Mouse (Mus musculus): ENCODE measurements around the gene Pga5.

Gene Pga5

GRCm38 (mm10) chr19:10702125-10702524, 24.3 kb upstream of the Pga5 start:
- DNase-seq (ENCODE audit: low spot score in 2 of 2) = no peak

- no peak for DNase-seq (ENCODE audit: low spot score in 2 of 2)
These were observed 23.3 kb upstream of the Pga5 start for GRCm38 (mm10) chr19:10701013-10701726.

DNA sequence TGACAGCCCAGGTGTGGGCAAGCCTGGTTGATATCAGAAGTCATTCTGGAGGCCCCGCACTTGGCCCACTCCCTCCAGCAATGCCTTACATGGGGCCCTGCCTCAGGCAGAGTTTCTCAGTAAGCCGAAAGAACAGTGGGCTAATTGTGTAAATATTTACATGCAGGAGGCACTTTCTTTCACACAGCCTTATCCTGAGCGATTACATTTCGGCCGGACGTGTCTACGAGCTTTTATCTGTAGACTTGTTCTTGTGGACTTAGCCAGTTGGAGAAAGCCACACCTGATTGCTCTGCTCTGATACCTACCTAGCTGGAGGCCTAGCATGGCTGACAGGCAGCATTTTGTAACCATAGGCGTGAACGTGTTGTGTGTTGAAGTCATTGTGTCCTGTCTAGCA, 22.0 kb upstream of the Pga5 start:
- DNase-seq (ENCODE audit: low spot score in 2 of 2) = no peak

DNA sequence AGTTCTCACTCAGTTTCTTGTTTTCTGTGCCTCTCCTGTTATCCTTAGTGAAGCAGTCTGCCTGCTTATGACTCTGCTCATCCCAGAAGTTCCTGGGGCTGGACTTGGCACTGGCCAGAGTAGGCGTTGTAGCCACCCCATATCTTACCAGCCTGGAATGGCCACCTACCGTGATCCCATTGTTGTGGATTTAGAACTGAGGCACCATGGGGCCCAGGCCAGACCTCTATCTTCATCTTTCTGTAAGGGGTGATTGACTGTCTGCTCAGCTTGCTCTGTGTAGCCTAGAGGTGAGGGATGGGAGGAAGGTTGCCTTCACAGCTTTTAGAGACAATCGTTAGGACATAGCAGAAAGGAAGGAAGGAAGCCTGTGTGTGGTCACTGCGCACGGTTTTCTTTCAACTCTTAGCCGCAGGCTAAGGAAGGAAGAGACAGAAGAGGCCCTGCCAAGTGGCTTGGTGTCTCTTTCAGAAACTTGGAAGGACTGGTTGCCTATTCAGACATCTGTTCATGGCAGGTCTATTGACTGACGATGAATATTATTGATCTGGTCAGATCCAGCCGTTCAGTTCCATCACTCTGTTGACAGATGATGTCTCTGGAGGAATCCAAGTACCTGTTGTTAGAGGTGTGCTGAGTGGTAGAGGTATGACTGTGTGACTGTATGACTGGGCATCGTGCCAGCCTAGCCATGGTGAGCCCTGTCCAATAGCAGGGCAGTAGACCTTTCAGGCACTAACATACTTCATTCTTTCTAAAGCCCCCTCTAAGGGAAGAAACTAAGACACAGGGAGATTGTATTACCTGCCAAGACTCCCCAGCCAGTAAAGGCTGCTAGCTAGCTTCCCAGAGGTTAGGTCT, 20.5 kb upstream of the Pga5 start:
- DNase-seq (ENCODE audit: low spot score in 2 of 2) = no peak

DNA sequence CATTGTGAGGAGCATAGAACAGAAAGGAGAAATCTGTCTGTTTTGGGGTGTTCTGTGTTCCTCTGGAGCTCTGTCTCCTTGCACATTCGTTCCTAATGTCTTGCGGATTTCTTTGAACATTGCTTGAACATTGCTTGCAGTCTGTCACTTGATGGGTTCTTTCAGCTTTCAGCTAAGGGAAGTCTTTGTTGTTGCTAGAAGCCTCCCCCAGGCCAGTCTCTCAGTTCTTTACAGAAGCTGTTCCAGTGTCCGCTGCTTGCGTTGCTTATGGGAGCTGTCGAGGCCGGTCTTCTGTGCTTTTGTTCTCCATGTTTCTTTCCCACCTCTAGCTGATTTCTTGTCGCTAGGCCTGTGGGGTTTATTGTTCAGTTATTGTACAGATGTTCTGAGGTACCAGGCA, 17.9 kb upstream of the Pga5 start:
- no peak for DNase-seq (ENCODE audit: low spot score in 2 of 2)

DNA sequence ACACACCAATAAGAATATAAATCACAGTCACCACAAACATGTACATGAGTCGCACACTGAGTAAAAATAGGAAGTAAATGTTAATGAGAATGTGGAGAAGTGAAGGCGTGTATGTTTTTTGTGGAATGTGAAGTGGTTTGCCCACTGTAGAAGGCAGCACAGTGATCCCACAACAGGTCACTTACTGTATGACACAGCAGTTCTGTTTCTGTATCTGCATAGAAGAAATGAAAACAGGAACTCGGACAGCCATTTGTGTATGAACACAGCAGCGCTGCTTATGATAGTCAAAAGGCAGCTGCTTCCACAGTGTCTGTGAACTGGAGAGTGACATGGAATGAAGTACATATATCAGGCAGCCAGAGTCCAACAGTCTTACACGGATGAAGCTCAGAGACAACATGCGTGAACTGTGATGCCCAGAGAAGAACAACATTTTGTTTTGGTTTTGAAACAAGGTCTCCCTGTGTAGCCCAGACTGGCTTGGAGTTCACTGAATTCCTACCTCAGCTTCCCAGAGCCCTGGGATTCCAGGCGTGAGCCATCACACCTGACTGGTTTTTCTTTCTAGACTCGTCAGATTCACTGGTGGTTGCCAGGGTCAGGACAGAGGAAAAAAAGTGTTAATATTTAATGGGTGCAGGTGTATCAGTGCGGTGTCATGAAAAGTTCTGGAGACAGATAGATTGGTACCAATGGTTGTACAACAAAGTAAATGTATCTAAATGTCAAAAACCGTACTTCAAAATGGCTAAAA, 16.2 kb upstream of the Pga5 start:
- DNase-seq (ENCODE audit: low spot score in 2 of 2) = no peak

- no peak for DNase-seq (ENCODE audit: low spot score in 2 of 2)
These were observed 14.5 kb upstream of the Pga5 start for GRCm38 (mm10) chr19:10692361-10692760.

DNA sequence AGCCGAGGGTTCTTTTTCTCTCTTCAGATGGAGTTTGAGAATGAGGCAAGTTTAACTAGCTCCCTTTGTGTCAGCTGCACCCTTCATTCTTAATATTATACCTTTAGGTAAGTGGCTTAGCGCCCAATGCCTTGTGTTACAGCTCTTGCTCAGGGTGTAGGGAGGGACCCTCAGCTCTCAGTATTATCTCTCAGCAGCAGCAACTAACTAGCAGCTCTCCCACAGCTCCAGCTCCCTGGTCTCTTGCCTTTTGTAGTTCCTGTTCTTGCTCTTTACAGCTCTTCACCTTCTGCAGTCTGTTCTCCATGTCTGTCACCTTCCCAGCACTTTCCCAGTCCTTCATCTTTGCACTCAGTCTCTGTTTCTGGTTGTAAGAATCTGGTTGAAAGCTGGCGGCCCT, 13.8 kb upstream of the Pga5 start:
- no peak for DNase-seq (ENCODE audit: low spot score in 2 of 2)

DNA sequence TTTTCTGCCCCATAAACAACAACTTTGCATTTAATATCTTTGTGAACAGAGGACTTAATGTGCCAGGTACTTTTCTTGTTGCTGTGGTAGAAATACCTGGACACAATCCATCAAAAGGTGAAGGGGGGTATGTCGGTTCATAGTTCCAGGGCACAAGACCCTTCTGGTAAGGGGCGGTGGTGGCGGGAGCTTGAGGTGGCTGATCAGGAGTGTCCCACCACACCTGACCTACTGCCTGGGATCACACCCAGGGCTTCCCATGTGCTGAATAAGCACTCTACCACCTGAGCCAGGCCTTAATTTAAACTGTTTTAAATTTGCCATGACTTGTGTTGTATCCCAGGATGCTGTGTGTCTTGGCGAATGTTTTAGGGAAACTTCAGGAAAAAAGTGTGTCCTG, 13.2 kb upstream of the Pga5 start:
- DNase-seq (ENCODE audit: low spot score in 2 of 2) = no peak

- DNase-seq (ENCODE audit: low spot score in 2 of 2) = no peak
These were observed 12.5 kb upstream of the Pga5 start for GRCm38 (mm10) chr19:10690336-10690735.

DNA sequence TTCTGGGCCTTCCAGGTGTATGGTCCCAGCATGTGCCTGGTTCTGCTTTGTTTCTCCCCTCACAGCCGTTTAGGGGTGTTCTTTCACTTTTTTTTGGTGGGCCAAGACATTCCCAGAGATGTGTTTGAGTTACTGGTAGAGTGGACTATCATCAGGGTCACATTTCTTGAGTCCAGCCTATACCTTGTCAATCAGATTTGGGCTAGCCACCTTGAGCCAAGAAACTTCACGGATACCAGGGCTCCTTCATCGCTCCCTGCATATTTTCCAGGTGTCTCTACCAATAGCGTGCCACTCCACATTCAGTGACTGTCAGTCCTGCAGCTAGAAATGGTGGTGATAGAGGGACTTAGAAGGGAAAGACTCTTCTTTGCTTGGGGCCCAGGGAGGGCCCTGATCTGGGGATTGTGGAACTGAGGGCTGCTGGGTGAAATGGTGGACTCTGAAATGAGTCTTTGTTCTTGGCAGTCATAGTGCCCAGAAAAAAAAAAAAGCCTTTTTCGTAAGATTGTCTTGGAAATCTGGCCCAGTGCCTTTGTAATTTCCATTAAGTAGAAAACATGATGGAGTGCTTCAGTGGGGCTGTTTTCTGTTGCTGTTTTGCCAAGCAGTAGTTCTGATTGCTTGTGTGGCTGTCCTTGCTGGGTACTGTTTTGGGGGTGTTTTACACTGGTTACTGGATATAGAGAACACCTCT, 11.7 kb upstream of the Pga5 start:
- no peak for DNase-seq (ENCODE audit: low spot score in 2 of 2)

- peak; percentile 83 to 89 for DNase-seq (ENCODE audit: low spot score in 2 of 2)
These were observed 10.9 kb upstream of the Pga5 start, which contains the start of gene Vps37c for GRCm38 (mm10) chr19:10688537-10689352. Vps37c (plus strand) TSS chr19:10688735.

DNA sequence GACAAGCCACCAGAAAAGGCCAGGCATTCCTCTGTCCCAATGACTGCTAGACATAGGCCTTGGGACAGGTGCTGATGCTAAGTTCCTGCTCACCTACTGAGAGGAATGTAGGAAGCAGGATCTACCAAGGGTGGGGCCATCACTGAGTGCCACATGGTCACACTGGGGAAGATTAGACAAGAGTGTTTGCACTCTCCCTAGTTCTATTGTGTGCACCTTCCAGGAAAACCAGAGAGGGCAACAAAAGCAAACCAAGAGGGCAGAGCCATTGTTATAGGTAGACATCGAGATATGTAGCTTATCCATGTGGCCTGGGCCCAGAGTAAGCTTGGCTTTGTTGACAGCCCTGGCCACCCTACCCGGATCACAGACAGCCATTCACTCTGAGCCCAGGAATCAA, 7.9 kb upstream of the Pga5 start:
- no peak for DNase-seq (ENCODE audit: low spot score in 2 of 2)

GRCm38 (mm10) chr19:10685081-10685480, 7.2 kb upstream of the Pga5 start:
- no peak for DNase-seq (ENCODE audit: low spot score in 2 of 2)

GRCm38 (mm10) chr19:10681571-10681970, 3.7 kb upstream of the Pga5 start:
- DNase-seq (ENCODE audit: low spot score in 2 of 2) = no peak

DNA sequence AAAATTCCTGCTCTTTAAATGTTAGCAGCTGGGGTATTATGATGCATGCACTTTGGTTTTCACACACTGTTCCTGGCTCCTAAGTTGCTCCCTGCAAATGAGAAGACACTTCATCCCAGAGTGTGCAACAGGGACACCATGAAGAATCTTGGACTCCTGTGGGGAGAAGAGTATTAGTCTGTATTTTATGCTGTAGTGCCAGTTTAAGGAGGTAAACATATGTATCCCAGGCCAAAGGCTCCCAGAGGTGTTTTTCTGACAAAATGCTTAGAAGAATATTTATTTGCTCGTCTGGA, 849 bp upstream of the Pga5 start:
- no peak for DNase-seq (ENCODE audit: low spot score in 2 of 2)

- DNase-seq (ENCODE audit: low spot score in 2 of 2) = no peak
These were observed 1.2 kb downstream of the Pga5 start for GRCm38 (mm10) chr19:10676656-10677055.

DNA sequence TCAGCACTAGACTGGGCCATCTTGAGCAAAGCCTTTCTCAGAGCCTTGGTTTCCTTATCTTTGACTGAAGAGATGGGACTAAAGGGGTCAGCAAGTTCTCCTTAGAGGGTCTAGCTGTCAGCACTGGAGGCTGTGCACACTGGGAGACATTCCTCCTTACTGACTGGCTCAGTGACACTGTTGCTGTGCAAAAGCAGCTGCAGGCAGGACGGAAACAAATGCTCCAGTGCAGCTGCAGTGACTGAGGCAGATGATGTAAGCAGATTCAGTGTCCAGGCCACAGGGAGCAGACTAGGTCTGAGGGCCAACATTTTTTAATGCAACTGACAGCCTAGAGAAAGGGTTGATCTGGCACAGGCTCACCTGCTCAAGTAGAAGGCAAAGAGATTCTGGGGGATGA, 4.6 kb downstream of the Pga5 start:
- DNase-seq (ENCODE audit: low spot score in 2 of 2) = no peak

DNA sequence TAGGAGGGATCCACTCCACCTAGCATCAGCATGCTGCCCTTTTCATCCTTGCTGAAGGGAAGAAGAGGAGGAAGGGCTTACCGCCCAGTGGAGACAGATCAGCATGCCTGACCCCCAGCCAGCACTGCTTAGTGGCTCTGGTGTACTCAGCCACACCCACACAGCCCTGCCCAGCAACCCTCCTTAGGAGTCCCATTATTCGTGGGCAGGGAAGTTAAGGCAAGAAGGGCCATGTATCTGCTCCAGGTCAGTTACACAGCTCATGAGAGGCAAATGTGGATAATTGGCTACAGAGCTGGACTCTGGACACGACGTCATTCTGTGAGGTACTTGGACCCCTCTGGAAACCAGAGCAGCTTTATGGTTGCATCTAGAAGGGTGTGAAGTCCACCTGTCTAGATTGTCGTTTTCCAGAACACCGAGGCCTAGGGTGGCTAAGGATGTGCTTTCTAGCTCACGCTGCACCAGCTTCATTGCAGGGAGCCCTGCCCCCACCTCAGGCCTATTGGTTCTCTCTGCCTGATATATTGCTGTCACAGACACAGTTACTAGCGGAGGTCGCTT, 5.9 kb downstream of the Pga5 start:
- no peak for DNase-seq (ENCODE audit: low spot score in 2 of 2)

DNA sequence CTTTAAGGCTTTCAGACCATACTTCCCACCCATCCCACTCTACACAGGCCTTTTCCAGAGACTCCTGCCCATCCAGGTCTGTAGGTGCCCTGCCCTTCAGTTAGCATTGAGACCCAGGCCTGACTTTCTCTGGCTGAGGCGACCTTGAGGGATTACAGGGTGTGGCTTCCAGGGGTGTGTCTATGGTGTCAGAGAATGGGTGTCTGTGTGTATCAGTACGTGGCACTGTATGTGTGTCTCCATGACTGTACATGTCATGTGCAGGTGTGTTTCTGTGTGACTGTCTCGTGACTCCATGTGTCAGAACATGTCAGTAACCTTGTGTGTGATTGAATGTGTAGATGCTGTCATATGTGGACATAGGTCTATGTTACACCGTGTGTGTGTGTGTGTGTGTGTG, 6.6 kb downstream of the Pga5 start:
- no peak for DNase-seq (ENCODE audit: low spot score in 2 of 2)

- peak in 1 of 2 experiments; percentile 71 for DNase-seq (ENCODE audit: low spot score in 2 of 2)
These were observed 12.4 kb downstream of the Pga5 start for GRCm38 (mm10) chr19:10665499-10665898.
